Mouse (Mus musculus) liver, adult 2 months (tissue): ENCODE data around the gene Kat6b.

Source experiments
- CTCF ChIP-seq: fragments of 200-500 bp; IDR thresholded peaks from 2 replicates; pipeline ENCODE4 v1.5.1; 2011; ENCODE audit warnings: low read depth, low read length, control low read depth
- POLR2A ChIP-seq: fragments of 200-500 bp; IDR thresholded peaks from 2 replicates; pipeline ENCODE4 v1.6.1; 2011; ENCODE audit warnings: low read length, control low read depth; ENCODE audit not compliant: insufficient read depth; ENCODE audit errors: extremely low read depth

GRCm38 (mm10) chr14:21559447-21559846, 78.2 kb downstream of the Kat6b start:
- TF ChIP-seq CTCF (no peak), POLR2A (no peak)
